Mouse (Mus musculus) bone marrow, adult 2 months (tissue): ENCODE results near the gene Gpbar1. TPM values are rescaled to one million over a fixed set of nuclear protein-coding genes. Genes with fewer than 3 reads are reported as not detected.
"Not testable (repeated sequence)": the region's sequence is repeated elsewhere in the genome, so short reads cannot be mapped to it uniquely, and the experiment has no call there.

Experiments
- H3K27ac ChIP-seq: fragments of 200-500 bp; 2 replicates; pipeline ENCODE4 v1.5.1; 2012; ENCODE audit warnings: low read depth, mild to moderate bottlenecking, control low read depth, inconsistent platforms, low read length; ENCODE audit not compliant: control insufficient read depth, poor library complexity, insufficient read depth
- H3K4me1 ChIP-seq: fragments of 200-500 bp; 2 replicates; pipeline ENCODE4 v1.6.1; 2011; ENCODE audit warnings: low read length; ENCODE audit not compliant: control insufficient read depth, insufficient read depth
- H3K4me3 ChIP-seq: fragments of 200-500 bp; replicated peaks from 2 replicates; pipeline ENCODE3; 2011; ENCODE audit warnings: mild to moderate bottlenecking, low read depth, low read length, control low read depth; ENCODE audit not compliant: control insufficient read depth
- CTCF ChIP-seq: fragments of 200-500 bp; IDR thresholded peaks from 2 replicates; pipeline ENCODE4 v1.5.1; 2011; ENCODE audit warnings: low read length, control low read depth; ENCODE audit not compliant: control insufficient read depth, insufficient read depth
- POLR2A ChIP-seq: fragments of 200-500 bp; IDR thresholded peaks from 2 replicates; pipeline ENCODE4 v1.6.1; 2011; ENCODE audit warnings: low read depth, mild to moderate bottlenecking, control low read depth, low read length, borderline replicate concordance; ENCODE audit not compliant: control insufficient read depth
- WGBS: fragments of 180-500 bp; shearing (Covaris S2); methylation state at CpG from one replicate; pipeline ENCODE4 v1.1.7; 2018; 5-methylcytosine and 5-hydroxymethylcytosine counted together
- polyA plus RNA-seq: library from polyadenylated mRNA; stranded (reverse); fragments of >200 nt; gene quantifications from 2 replicates; pipeline ENCODE4 v1.2.4, GENCODE M21; 2011; ENCODE audit warnings: low replicate concordance; ENCODE audit not compliant: missing spikeins, insufficient read depth, insufficient read length

The Gpbar1 gene
- polyA plus RNA-seq, 1 experiment = not detected

DNA sequence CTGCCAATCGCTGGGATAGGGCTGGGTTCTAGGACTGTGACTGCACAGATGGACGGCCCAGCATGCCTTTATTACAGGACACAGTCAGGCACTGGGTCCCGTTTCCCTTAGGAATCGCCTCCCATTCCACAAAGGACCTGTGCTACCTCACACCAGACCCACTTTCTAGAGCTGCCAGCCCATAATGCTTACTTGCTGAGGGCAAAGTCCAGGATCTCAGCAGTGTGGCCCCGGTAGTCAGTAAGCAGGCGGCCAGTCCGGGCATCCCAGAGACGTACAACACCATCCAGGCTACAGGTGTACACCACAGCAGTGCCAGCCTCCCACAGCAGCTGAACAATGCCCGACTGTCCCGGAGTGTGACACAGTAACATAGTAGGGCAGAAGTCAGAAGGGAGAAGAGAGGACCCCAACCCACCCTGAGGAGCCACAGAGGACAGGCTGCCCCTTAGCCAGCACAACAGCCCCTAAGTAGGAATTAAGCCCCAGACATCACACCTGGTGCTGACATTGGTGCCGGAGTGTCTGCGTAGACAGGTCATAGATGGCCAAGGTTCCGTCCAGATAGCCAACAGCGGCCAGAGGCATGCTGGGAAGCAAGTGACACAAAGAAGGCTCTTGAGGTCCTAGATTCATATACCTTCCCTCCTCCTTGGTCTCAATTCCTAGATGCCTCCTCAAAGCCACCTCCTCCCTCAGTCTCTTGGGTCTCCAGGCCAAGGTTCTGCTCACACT, 2.4 kb downstream of the Gpbar1 start:
- Histone ChIP-seq H3K4me1 (0 out of 2 replicates have a peak, but pooled peaks cover 1% of the 10 kb centered on the region), H3K27ac (no peak overlapping the region), H3K4me3 (no peak overlapping the region)
- TF ChIP-seq CTCF = no peak
- TF ChIP-seq POLR2A = no peak
- WGBS = 89% methylated on average over 14 of the region's 14 CpGs

DNA sequence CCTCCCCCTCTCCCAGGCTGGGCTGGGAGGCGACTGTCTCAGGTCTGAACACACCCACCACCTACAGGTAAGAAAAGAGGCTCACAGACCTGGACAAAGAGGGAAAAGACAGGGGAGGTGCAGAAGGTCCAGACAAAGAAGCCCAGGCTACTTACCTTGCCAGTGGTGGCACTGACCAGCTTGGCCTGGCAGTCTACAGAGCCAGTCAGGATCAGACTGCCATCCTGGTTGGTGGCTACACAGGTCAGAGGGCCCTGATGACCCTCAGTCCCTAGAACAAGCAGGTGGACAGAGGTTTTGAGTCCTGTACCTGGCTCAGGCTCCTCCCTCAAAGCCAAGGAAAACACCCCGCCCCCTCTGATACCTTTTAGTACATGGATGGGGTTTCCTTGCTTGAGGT, 3.0 kb downstream of the Gpbar1 start:
- H3K4me3 ChIP-seq = no peak overlapping the region
- WGBS = 83% methylated on average over 2 of the region's 2 CpGs
- TF ChIP-seq CTCF (no peak), POLR2A (no peak)
- no peak overlapping the region for H3K27ac ChIP-seq
- 0 out of 2 replicates have a peak, but pooled peaks cover 1% of the 10 kb centered on the region for H3K4me1 ChIP-seq

DNA sequence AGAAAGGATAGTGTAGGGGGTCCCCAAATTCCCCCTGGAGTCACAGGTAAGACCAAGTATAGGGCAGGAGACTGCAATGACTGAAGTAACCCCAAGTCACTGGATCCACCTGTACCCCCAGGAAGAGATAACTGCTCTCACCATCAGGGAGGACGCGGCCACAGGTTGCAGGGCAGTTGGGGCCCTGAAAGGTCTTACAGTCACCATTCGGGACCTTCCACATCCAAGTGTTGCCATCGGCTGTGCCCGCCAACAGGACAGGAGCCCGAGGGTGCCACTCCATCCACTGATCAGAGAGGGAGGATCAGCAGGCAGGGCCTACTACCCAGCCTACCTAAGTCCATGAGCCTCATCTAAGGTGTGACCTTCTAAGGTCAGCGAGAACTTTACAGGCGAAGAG, 3.5 kb downstream of the Gpbar1 start:
- Histone ChIP-seq H3K4me1 (0 out of 2 replicates have a peak, but pooled peaks cover 1% of the 10 kb centered on the region), H3K4me3 (no peak overlapping the region), H3K27ac (no peak overlapping the region)
- TF ChIP-seq POLR2A (no peak), CTCF (no peak)
- WGBS = 93% methylated on average over 8 of the region's 8 CpGs

DNA sequence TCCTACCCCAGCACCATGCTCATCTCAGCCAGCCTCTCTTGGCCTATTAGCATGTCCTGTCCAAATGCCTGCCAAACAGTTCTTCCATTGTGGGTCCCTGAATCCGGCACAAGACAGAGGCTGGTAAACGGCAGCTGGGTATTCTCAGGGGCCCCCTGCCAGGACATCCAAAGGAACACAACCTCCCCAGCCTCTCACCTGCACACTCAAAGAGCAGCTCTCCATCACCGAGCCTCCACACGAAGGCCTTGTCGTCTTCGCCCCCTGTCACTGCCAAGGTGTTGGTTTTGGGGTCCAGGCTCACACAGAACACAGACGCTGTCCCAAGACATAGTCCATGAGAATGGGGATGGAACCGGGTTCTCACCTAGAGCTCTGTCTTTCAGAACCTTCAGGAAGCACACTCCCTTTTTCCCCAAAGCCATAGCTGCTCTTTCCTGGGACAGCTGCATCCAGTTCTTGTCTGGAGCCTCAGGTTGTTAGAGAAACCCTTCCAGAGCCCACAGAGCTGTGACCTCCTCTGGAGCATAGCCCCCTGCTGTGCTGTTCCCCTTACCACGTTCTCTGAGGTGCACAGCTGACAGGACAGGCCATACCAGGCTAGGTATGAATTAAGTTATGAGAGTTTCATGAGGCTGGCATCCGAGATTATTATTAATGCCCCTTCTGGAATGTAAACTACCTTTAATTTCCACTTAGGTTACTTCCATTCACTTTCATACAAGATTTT, 4.7 kb downstream of the Gpbar1 start:
- 83% methylated on average over 10 of the region's 10 CpGs for WGBS
- TF ChIP-seq POLR2A (no peak), CTCF (no peak)
- Histone ChIP-seq H3K27ac (no peak overlapping the region), H3K4me3 (no peak overlapping the region), H3K4me1 (0 out of 2 replicates have a peak, but pooled peaks cover 1% of the 10 kb centered on the region)

DNA sequence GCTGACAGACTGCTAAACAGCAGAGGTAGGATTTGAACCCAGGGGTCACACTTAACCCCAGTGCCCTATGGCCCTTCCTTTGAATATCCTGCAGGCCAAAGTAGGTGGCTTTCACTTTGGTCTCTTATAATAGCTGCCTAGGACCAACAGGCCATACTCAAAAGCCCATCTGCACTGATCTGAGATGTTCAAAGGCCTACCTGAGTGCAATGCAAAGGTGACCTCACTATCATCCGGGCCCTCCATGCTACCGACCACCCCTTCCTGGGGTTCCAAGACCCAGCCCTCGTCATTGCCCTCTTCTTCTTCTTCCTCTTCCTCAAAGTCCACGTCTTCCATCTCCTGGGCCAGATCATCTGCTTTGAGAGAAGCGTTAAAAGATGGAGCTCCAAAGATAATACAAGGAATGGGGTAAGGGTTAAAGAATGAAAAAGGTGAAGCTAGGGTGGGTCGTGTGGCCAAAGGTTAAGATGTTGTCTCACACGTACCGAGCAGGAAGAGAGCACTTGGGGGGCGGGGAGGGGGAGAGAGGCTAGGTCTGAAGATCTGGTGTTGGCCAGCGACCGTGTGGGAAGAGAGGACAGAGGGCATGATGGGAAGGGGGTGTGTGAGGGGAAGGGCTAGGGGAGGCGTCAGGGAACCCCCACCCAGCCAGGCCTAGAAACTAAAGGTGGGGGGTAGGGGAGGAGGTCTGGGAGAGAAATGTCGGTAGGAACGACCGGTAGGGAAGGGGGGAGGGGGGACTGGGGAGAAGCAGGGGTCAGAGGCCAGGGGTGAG, 5.5 kb downstream of the Gpbar1 start:
- Histone ChIP-seq H3K27ac (peak overlapping the region; percentile 72), H3K4me1 (0 out of 2 replicates have a peak, but pooled peaks cover 1% of the 10 kb centered on the region)
- WGBS = 6% methylated on average over 15 of the region's 15 CpGs

DNA sequence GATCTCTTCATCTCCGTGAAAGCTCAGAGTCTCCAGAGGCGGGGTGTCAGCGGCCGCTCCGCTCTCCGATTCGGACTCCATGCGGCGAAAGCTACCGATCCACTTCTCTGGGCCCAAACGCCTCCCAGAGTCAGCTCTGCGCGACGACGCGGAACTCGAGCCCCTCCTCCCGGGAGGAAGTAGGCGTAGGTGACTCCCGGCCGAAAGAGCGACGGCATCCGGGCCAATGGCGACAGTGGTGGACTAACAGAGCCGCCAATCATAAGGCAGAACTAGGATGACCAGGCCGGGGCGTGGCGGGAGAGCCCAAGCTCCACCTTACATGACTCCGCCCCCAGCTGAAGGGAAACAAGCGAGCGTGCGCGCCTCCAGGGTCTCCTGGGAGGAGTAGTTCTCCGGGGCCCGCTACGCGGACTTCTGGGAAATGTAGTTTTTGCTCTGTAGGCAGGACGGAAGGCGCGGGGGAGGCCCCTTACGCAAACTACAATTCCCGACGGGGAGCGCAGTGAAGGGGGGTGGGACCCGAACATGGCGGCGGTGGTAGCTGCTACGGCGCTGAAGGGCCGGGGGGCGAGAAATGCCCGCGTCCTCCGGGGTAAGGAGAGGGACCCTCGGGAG, 6.3 kb downstream of the Gpbar1 start, which contains the start of the genes Aamp and Pnkd:
Gene Aamp, minus strand, starts transcription at position 196 of the 618 bp plus-strand sequence.
Gene Pnkd, plus strand, starts transcription at position 388 of the 618 bp plus-strand sequence.
- H3K4me1 ChIP-seq = 0 out of 2 replicates have a peak, but pooled peaks cover 1% of the 10 kb centered on the region
- peak within 1 kb of the TSS; percentile 72 for H3K27ac ChIP-seq
- H3K4me3 ChIP-seq = peak within 1 kb of the TSS; percentile 81
- TF ChIP-seq CTCF (no peak; the same call in 1 of the 2 replicates), POLR2A (peak; percentile 72; the same call in 1 of the 2 replicates)
- WGBS = under 1% methylated on average over 56 of the region's 56 CpGs

More for the DNA sequence above, 5.5 kb downstream of the Gpbar1 start:
- TF ChIP-seq CTCF (no peak), POLR2A (no peak)
- peak overlapping the region; percentile 81 for H3K4me3 ChIP-seq

DNA sequence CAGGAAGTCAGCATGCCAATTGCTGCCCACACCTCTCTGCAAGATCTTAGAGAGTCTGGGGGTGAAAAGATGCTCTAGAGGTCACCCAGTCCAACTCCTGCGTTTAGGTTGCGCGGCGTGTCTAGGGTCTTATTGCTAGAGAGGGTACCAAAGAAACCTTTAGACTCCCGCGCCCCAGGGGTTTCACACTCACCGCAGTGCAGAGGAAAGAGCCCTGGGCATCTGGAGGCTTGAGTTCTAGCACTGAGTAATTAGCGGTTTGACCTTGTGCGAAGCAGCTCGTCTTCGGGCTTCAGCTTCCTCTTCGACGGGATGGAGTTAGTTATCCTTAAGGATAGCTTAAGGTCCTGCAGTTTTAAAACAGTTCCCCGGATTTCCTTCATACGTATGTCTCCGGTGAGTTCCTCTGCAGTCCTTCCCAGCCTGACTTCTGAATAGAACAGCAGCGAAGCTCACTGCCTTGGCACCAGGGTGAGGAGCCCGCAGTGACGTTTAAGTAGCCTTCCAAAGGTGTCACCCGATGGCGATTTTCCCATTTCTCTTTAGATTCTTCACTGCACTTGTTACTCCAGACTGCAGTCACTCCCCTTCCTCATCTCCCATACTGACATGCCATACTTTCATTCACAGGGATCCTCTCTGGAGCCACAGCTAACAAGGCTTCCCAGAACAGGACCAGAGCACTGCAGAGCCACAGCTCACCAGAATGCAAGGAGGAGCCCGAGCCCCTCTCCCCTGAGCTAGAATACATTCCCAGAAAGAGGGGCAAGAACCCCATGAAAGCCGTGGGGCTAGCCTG, 7.1 kb downstream of the Gpbar1 start:
- Histone ChIP-seq H3K27ac (no peak overlapping the region), H3K4me3 (peak overlapping the region; percentile 74), H3K4me1 (0 out of 2 replicates have a peak, but pooled peaks cover 1% of the 10 kb centered on the region)
- 5% methylated on average over 23 of the region's 23 CpGs for WGBS
- TF ChIP-seq CTCF (no peak), POLR2A (no peak)

DNA sequence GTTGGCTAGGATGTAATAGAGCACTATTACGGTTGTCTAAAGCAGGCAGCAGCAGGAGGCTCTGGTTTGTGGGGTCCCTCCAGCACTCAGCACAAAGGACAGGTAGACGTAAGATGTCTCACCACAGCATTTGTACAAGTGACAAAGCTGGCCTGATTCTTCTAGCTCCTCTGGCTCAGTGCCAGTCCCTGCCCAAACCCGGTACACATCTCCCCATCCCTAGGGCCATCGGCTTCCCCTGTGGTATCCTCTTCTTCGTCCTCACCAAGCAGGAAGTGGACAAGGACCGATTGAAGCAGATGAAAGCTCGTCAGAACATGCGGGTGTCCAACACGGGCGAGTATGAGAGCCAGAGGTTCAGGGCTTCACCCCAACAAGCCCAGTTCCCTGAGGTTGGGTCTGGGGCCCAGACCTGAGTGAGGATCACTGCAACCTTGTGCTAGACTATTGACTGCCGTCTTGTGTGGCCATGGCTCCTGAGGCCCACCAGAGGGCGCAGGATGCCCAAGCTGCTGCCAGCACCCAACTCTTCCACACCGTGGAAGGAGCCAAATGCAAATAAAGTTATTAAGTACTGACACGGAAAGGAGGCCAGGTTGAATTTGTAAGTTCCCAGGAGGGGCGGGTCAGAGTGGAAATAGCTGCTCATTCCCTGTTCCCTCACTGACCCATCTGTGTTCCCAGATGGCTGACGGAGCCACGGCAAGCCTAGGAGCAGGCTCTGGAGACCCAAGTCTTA, 8.7 kb downstream of the Gpbar1 start:
- not testable (repeated sequence) for H3K27ac ChIP-seq, H3K4me3 ChIP-seq, H3K4me1 ChIP-seq
- WGBS = 56% methylated on average over 15 of the region's 17 CpGs
